Mouse (Mus musculus) G1E-ER4 (cell line): Measurements from ENCODE around the gene Gm4070. TPM values are rescaled to one million over a fixed set of nuclear protein-coding genes. Genes with fewer than 3 reads are reported as not detected.
"Not testable (repeated sequence)": the region's sequence is repeated elsewhere in the genome, so short reads cannot be mapped to it uniquely, and the experiment has no call there.

ENCODE experiments used
- GATA1 ChIP-seq: IDR thresholded peaks from one replicate; pipeline ENCODE4 v1.8.0; 2012; ENCODE audit warnings: low read length, inconsistent platforms
- polyA plus RNA-seq: library from polyadenylated mRNA; stranded (reverse); fragments of >175 nt; gene quantifications from 2 replicates; pipeline ENCODE4 v1.2.3, GENCODE M21; 2012

Gene Gm4070
- not detected in 2 replicates for polyA plus RNA-seq

GRCm38 (mm10) chr7:105953812-105954211 is at the start of gene Gm4070:
TSS of gene Gm4070 (minus strand) at chr7:105953967.
- TF ChIP-seq GATA1: not testable (repeated sequence)

Other genes with a start within 250 kb of the Gm4070 start
- gene Ilk, start 217.4 kb downstream of the Gm4070 start, polyA plus RNA-seq: 25.1 and 28.4 TPM in 2 replicates
- 26.5 and 34.9 TPM in 2 replicates for gene Rrp8, start 216.6 kb downstream of the Gm4070 start, polyA plus RNA-seq
- 377 and 536 TPM in 2 replicates for gene Taf10, start 209.6 kb downstream of the Gm4070 start, polyA plus RNA-seq
- 36.5 and 56.7 TPM in 2 replicates for gene Tpp1, start 201.7 kb downstream of the Gm4070 start, polyA plus RNA-seq
- gene Dchs1, start 166.3 kb downstream of the Gm4070 start, polyA plus RNA-seq: not detected in 2 replicates
- gene Mrpl17, start 142.9 kb downstream of the Gm4070 start, polyA plus RNA-seq: 208 and 243 TPM in 2 replicates